Mouse (Mus musculus) myocyte (in vitro differentiated cells): ENCODE data around the gene Gm19426.

Experiments used
- CEBPB ChIP-seq: IDR thresholded peaks from 2 replicates; pipeline ENCODE4 v1.6.1; 2011; ENCODE audit warnings: mild to moderate bottlenecking, moderate library complexity; ENCODE audit not compliant: poor library complexity, insufficient read depth, severe bottlenecking
- E2F4 ChIP-seq: IDR thresholded peaks from one replicate; pipeline ENCODE4 v1.6.1; 2011; ENCODE audit warnings: mild to moderate bottlenecking, control low read depth, moderate library complexity; ENCODE audit not compliant: insufficient read depth
- MAX ChIP-seq: IDR thresholded peaks from one replicate; pipeline ENCODE4 v1.6.1; 2011; ENCODE audit warnings: low read depth, mild to moderate bottlenecking, control low read depth
- MYOG ChIP-seq, 3 experiments: IDR thresholded peaks; one replicate each; pipeline ENCODE4 v1.6.1; 2011; ENCODE audit warnings: control low read depth in 2 of 3, low read depth in 2 of 3, mild to moderate bottlenecking in 2 of 3; ENCODE audit not compliant: insufficient read length in 2 of 3, control insufficient read depth in 1 of 3, insufficient read depth in 1 of 3
- POLR2A ChIP-seq: IDR thresholded peaks from one replicate; pipeline ENCODE4 v1.6.1; 2011; ENCODE audit warnings: low read depth, mild to moderate bottlenecking, control low read depth, moderate library complexity; ENCODE audit not compliant: insufficient read length
- POLR2AphosphoS2 ChIP-seq: IDR thresholded peaks from one replicate; pipeline ENCODE4 v1.6.1; 2011; ENCODE audit warnings: low read depth, control low read depth; ENCODE audit not compliant: insufficient read length
- REST ChIP-seq: IDR thresholded peaks from one replicate; pipeline ENCODE4 v1.6.1; 2011; ENCODE audit warnings: mild to moderate bottlenecking, control low read depth, moderate library complexity; ENCODE audit not compliant: insufficient read depth, insufficient read length
- TCF12 ChIP-seq: IDR thresholded peaks from one replicate; pipeline ENCODE4 v1.6.1; 2011; ENCODE audit warnings: mild to moderate bottlenecking, control low read depth; ENCODE audit not compliant: poor library complexity, insufficient read depth, severe bottlenecking
- TCF3 ChIP-seq: IDR thresholded peaks from one replicate; pipeline ENCODE4 v1.6.1; 2011; ENCODE audit warnings: low read depth, control low read depth; ENCODE audit not compliant: insufficient read length
- USF1 ChIP-seq: IDR thresholded peaks from one replicate; pipeline ENCODE4 v1.6.1; 2011; ENCODE audit warnings: low read depth, mild to moderate bottlenecking, control low read depth, moderate library complexity

DNA sequence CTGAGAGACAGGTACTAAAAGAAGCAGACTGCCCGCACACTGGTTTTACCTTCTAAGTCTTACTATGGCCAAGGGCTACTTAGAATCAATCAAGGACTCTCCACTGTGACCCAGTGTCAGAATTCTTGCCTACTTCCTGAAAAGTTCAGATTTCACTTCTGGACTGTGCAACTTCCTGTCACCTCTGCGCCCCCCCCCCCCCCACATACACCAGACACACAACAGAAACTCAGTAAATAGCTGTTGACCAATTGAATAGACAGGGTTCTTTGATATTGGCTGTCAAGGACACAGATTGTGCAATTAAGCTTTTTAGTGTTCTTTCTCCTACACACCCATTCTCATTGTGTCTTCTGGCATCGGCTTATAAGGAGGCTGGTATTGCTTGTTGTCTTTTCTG lies 44.9 kb upstream of the Gm19426 start:
- no peak for TF ChIP-seq POLR2A
- no peak for TF ChIP-seq REST
- TF ChIP-seq MAX: no peak
- TF ChIP-seq MYOG (IDR thresholded peaks at IDR 0.05; ENCODE audit: control insufficient read depth in 1 of 3, insufficient read depth in 1 of 3, insufficient read length in 2 of 3, low read depth in 2 of 3): no peak
- no peak for TF ChIP-seq CEBPB
- no peak for TF ChIP-seq E2F4
- TF ChIP-seq POLR2AphosphoS2: no peak
- TF ChIP-seq USF1: no peak
- no peak for TF ChIP-seq TCF3
- no peak for TF ChIP-seq TCF12
